Mouse (Mus musculus) monocyte, adult 2 months (primary cell): ENCODE data around the gene Nmb.

Experiments used
- DNase-seq, 2 experiments: peaks; one replicate each; pipeline ENCODE4 v3.0.0; 2022; ENCODE audit warnings: low spot score in 2 of 2, low read depth in 1 of 2

Gene Nmb

DNA sequence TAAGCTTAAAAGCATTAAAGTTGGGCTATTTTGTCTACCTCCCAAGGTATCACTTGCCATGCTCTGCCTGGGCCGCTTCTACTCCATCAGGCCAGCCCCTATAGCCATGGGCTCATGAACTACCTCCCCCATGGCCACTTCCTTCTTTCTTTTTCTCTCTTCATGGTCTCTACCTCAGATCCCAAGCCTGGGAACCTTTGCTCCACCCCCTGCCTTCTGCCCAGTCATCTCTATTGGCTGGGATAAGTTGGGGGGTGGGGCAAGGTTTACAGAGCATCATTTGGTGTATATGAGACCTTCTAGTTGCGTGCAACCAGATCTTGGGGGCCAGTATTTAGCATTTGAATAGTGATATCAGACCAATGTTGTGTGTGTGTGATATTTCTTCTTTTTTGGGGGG lies 42.4 kb downstream of the Nmb start:
- no peak for DNase-seq

DNA sequence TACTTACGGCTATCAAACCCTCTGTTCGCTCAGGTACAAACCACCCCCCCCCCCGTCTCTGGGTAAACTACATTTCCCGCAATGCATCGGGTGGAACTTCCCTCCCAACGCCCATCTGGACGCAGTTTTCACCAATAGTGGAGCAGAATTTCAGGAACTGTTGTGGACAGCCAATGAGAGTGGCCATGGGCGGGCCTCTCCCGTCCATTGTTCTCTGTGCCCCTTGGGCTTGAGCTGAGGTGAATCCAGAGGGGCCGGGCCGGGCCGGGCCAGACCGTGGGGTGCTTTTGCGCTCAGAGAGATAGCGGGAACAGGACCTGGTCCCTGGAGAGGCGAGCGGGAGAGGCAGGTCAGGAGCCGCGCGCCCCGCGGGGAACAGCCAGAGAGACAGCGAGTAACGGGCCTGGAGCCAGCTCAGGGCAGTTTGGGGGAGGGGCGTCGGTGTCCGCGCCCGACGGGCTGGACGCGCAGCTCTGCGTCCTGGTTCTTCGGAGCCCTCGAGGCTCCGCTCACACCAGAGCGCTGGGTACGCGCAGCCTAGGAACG lies 44.1 kb downstream of the Nmb start, which contains the start of gene Zscan2:
Zscan2 (plus strand) TSS at position 192 of the 546 bp plus-strand sequence.
- DNase-seq, result peak; percentile 64 to 76

DNA sequence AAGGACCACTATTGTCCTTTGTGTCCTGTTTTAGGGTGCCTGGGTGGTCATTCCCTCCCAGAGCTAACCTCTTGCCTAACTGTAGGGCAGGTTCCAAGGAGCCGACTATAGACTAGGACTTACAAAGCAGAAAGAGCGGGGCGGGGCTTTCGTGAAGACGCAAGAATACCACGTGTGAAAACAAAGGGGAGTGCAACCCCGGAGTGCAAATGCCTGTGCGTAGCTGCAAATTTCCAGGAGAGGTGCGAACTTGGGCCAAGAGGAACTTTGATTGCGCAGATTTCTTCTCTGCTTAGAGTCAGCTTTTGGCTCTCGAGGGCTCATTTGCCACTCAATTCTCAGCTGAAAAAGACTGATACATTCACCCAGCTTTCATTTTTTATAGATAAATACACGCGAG lies 44.6 kb downstream of the Nmb start:
- DNase-seq, result peak in 1 of 2 experiments; percentile 43

DNA sequence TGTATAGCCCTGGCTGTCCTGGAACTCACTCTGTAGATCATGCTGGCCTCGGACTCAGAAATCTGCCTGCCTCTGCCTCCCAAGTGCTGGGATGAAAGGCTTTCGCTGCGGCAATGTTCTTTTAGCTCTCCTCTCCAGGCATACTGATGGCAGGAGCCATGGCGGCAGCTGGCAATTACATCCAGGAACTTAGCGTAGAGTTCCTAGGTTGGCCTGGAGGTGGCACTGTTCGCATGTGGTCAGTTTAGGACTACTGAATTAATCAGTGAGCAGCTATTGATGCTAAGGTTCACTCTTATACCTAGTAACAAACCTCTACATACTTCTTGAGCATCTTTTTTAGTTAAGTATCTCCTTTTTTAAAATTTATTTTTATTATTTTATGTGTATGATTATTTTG lies 47.7 kb downstream of the Nmb start:
- peak in 1 of 2 experiments; percentile 64 for DNase-seq

DNA sequence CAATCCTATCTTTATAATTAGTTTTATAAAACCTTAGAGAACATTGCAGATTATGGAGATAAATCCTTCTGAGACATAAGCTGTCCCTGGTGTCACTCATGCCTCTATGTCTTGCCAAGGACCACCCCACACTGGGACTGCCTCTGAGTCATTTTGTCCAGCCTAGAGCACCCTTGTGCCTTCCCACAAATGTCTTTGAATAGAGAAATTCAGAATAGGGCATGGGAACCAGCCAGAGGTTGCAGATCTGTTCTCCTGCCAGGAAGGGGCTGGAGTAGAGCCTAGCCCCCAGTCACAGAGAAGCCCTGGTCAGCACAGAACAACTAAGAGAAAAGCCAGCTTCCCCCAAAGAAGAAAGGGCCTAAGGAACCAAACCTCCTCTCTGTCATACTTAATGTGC lies 49.6 kb downstream of the Nmb start:
- DNase-seq, result no peak

DNA sequence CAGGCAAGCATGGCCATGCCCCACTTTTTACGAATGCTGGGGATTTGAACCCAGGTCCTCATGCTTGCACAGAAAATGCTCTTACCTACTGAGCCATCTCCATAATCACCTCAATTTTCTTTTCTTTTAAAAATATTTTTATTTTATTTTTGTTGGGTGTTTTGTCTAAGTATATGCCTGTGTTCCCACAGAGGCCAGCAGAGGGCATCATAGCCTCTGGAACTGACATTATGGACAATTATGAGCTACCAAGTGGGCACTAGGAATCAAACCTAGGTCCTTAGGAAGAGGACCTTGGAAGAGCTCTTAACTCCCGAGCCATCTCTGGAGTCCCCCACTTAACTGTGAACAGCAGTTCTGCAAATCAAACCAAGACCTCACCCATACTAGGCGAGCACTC lies 51.7 kb downstream of the Nmb start:
- DNase-seq, result no peak
